Mouse (Mus musculus) ZHBTc4 (cell line): Measurements from ENCODE around the gene Lrrc26.
A peak's percentile ranks its signal among the peaks of the same experiment; 100 is the strongest.

Experiments
- DNase-seq: peaks from one replicate; pipeline ENCODE4 v3.0.0-alpha.2; 2011; ENCODE audit warnings: low read depth, low spot score

Gene Lrrc26

GRCm38 (mm10) chr2:25293706-25294105 lies 4.0 kb downstream of the Lrrc26 start:
- DNase-seq = no peak

DNA sequence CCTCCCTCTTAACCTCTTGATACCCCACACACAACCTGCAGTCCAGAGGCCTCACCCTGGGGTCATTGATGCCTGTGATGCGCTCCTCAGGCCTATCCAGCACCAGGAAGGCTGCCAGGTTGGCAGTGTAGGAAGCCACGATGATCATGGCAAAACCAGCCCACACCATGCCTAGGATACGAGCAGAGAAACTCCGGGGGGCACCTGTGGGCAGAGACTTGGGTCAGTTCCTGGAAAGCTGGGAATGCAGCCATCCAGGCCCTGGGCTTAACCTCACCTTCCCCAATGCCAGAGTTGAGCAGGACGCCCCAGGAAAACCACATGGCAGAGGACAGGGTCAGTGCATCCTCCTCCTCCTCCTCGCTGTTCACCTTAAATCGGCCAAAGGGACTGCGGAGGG lies 7.4 kb downstream of the Lrrc26 start:
- DNase-seq = no peak

DNA sequence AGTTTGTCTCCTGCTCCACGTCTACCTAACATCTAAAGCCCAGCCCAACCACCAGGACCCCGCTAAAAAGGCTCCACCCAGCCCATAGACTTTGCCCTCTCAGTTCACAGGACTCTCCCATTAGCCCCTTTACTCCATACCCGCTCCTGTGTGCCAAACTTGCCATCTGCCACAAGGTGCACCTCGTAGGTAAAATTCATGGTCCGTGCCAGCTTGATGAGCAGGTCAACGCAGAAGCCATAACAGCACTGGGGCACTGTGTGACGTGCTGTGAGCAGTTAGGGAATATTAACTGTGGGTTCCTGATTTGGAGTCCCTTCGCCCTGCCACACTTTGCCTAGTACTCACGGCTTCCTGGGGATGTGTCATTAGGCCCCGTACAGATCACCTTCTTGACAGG lies 8.3 kb downstream of the Lrrc26 start:
- no peak for DNase-seq

- no peak for DNase-seq
Observed at GRCm38 (mm10) chr2:25303452-25303851, 13.7 kb downstream of the Lrrc26 start.

DNA sequence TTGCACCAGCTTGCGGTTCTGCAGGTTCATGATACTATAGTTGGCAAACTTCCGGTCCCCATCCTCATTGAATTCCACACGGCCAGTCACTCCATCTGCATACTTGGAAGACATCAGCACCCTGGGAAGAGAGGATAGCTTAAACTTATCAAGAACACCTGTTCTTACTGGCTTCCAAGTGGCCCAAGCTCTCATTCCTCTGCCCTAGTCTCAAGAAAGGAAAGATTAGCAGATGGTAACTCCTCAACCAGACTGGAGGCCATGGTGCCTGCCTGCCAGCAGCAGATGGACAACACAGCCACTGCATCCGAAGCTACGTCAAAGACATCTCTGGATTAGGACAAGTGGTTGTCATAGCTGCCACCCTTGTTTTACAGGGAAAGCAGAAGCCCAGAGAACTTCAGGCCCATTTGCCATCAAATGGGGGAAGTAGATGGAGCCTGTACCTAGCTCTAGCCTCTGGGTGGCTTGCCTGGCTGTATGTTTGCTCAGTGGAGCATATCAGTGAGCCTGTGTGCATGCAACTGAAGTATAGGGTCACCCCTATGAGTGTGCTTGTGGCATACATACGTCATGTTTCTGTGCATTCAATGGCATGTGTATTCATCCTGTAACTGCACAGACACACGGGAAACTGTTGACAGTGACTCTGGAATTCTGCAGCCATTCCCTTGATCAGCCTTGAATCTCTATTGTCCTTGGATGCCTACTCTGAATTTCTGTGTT lies 14.4 kb downstream of the Lrrc26 start:
- DNase-seq = no peak

GRCm38 (mm10) chr2:25304657-25305541 lies 15.2 kb downstream of the Lrrc26 start:
- peak; percentile 60 for DNase-seq

DNA sequence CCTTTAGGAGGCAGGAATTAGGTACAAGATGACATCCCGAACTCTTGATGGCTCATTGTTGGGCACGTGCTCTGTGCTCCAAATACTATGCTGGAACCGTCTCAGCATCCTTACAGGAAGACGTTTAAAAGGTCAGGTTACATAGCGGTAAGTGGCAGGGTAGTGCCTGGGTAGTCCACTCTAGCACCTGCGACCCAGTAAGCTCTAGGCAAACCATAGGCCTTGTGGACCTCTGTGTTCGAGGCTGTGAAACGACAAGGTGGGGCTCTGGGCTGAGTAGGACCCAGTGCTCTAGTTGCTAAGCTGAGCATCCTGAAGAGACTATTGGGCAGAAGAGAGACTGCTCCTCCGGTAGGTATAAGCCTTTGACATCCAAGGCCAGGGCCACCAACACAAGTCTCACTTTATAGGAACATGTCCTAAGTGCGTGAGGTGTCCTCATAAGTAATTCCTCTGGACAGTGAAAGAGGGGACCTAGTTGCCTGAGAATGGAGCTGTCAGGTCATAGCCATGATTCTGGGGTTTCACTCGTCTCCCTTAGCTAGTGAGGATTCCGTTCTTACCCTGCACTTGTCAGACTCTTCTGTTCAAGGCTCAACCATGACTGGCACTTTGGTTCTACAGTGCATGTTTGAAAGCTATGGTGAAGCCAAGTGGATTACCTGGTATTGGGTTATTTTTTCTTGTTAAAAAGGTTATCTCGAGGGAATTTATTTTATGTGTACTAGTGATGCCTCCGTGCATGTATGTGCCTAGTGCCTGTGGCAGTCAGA lies 16.1 kb downstream of the Lrrc26 start:
- DNase-seq = no peak

GRCm38 (mm10) chr2:25310180-25310579 lies 20.5 kb downstream of the Lrrc26 start:
- no peak for DNase-seq

GRCm38 (mm10) chr2:25310969-25311368 lies 21.3 kb downstream of the Lrrc26 start:
- peak; percentile 45 for DNase-seq

- DNase-seq = peak; percentile 66
Observed at GRCm38 (mm10) chr2:25311491-25311891, 21.8 kb downstream of the Lrrc26 start.

DNA sequence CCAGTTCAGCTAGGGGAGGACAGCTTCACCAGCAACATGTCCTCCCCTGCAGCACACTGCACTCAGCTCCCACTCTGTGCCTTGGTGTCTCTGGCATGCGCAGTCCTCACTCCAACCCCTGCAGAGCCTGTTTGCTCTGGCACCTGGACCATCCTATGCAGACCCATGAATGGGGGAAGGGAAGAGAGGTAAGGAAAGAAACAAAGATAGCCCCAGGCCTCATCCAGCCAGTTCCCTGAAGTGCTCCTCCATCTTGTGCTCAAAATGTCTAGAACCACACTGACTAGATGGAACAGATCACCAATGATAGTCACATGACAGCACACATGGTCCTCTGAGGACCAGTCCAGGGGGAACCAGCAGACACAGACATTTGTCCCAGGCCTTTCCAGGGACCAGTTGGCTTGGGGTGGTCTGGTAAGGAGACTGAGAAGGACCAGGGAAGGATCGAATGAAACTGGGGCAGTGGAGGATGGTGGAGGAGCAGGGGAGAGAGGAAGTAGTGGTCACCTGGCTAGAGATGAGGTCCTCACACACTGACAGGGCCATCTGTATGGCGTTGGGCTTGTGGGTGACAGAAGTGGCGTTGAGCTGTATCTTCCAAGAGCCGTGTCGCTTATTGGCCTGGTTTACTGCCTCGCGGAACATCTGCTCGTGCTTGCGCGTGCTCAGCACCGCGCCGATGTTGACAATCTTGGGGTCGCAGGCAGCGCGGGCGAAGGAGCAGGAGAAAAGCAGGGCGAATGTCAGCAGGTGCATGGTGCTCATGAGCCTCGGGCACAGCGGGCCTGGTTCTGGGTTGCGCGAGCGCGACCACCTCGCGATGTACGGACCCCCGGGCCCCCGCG lies 28.6 kb downstream of the Lrrc26 start:
- no peak for DNase-seq

GRCm38 (mm10) chr2:25318971-25319773 lies 29.5 kb downstream of the Lrrc26 start, which contains the start of gene Grin1:
Gene Grin1, minus strand, starts transcription at chr2:25319187.
- DNase-seq = peak; percentile 92

- no peak for DNase-seq
Observed at GRCm38 (mm10) chr2:25320084-25320483, 30.4 kb downstream of the Lrrc26 start.

DNA sequence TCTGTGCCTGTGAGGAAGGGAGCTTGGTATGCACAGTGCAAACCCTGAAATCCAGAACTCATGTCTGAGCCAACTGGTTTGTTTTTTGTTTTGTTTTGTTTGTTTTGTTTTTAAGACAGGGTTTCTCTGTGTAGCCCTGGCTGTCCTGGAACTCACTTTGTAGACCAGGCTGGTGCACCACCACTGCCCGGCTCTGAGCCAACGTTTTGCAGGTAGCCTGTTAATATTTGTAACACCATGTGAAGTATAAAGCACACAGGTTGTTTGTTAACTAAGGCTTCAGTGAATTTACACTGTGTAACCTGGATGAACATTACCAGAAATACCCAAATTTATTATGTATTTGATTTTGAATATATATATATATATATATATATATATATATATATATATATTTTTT lies 36.3 kb downstream of the Lrrc26 start:
- no peak for DNase-seq

GRCm38 (mm10) chr2:25328440-25328839 lies 38.7 kb downstream of the Lrrc26 start:
- peak; percentile 83 for DNase-seq

- peak; percentile 36 for DNase-seq
Observed at GRCm38 (mm10) chr2:25331470-25331869, 41.8 kb downstream of the Lrrc26 start.

DNA sequence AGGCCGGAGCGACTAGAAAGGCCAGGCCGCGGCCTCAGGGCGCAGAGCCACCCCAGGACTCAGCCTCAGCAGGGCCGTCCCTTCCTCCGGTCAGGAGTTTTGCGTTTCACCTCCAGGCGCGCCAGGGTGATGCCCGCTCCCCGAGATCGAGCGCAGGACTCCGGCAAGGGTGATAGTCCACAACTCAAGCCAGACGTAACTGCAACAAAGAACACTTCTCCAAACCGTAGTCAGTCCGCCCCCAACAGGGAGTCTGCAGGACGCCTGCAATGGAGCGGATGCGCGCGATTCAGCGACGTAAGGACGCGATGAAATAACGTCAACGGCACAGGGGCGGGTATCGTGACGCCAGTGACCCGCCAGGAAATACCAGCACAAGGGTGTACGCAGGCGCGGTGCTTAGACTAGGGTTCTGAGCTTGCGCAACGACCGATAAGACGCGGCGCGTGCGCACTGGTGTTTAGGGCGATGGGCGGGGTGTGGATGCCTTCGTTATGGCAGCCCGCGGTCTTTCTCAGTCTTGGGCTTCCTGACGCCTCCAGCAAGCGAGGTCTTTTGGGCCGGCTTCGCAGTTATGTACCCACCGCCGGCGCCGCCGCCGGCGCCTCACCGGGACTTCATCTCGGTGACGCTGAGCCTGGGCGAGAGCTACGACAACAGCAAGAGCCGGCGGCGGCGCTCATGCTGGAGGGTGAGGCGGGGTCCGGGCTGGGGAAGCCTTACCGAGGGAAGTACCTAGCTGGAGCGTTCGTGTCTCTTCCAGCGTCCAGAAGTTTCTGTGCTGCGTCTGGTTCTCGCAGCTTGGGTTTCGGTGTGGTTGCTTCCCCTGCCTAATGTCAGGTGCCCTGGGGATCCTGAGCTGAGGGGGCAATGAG lies 42.8 kb downstream of the Lrrc26 start, which contains the start of gene Man1b1:
Gene Man1b1 (plus strand): TSS at position 53 of the 875 bp plus-strand sequence.
- peak; percentile 100 for DNase-seq

- DNase-seq = no peak
Observed at GRCm38 (mm10) chr2:25333569-25333968, 43.9 kb downstream of the Lrrc26 start.

- DNase-seq = no peak
Observed at GRCm38 (mm10) chr2:25338303-25338702, 48.6 kb downstream of the Lrrc26 start.
